Mouse (Mus musculus): ENCODE measurements around the gene Gprin1. TPM values are rescaled to one million over a fixed set of nuclear protein-coding genes. Genes with fewer than 3 reads are reported as not detected.

The Gprin1 gene
- total and polyA plus RNA-seq, 3 experiments = not detected

DNA sequence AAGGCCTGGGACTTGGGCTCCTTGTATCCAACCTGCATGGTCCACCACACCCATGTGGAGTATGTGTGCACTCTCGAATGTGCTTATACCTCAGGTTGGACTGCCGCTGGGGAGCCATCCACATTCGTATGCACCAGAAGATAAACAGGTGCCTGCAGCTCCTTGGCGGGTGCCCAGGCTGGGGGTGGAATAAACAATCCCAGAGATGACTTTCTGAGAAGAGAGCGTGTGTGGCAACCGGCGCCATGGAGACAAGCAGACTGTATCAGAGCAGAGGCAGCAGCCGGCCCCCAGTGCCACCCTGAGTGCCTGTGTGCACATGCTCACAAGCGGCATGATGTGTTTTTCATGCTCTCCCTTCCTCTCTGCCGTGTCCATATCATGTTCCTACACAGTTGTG lies 3.0 kb upstream of the Gprin1 start:
- H3K9ac ChIP-seq (ENCODE audit: control insufficient read depth, low read depth, low read length, poor library complexity, severe bottlenecking) = no peak overlapping the region
- no peaks in the 10 kb centered on the region for H3K4me1 ChIP-seq (ENCODE audit: control insufficient read depth in 1 of 2, insufficient read depth in 2 of 2, low read length in 2 of 2)
- H3K4me3 ChIP-seq (ENCODE audit: control insufficient read depth in 1 of 2, insufficient read depth in 1 of 2, low read depth in 2 of 2, low read length in 2 of 2) = no peak overlapping the region
- no peak for DNase-seq (ENCODE audit: low read depth, low spot score)
- H3K79me2 ChIP-seq (ENCODE audit: control insufficient read depth, insufficient read depth, low read length, poor library complexity) = no peaks in the 10 kb centered on the region
- no peak overlapping the region for H3K27ac ChIP-seq (ENCODE audit: control insufficient read depth, low read depth, low read length)
- H3K36me3 ChIP-seq (ENCODE audit: control insufficient read depth in 1 of 2, insufficient read depth in 2 of 2, low read length in 2 of 2) = no peaks in the 10 kb centered on the region
- TF ChIP-seq MYB (IDR thresholded peaks at IDR 0.05; ENCODE audit: low read depth, low read length) (no peak), TBP (IDR thresholded peaks at IDR 0.05; ENCODE audit: low read depth, low read length) (no peak), MAX (IDR thresholded peaks at IDR 0.05; ENCODE audit: low read length) (no peak), POLR2AphosphoS5 (IDR thresholded peaks at IDR 0.05; ENCODE audit: borderline replicate concordance, low read depth, low read length) (no peak), CHD1 (IDR thresholded peaks at IDR 0.05; ENCODE audit: low read depth, low read length) (no peak), HCFC1 (IDR thresholded peaks at IDR 0.05; ENCODE audit: low read depth, low read length) (no peak), SMC3 (IDR thresholded peaks at IDR 0.05; ENCODE audit: low read depth, low read length) (no peak), ZNF384 (IDR thresholded peaks at IDR 0.05; ENCODE audit: low read depth, low read length) (no peak), ZKSCAN1 (IDR thresholded peaks at IDR 0.05; ENCODE audit: low read depth, low read length) (no peak)
- no peaks in the 10 kb centered on the region; a peak in 1 of 4 replicates for H3K27me3 ChIP-seq (ENCODE audit: control insufficient read depth in 1 of 2, insufficient read depth in 2 of 2, low read length in 2 of 2)
- H3K9me3 ChIP-seq (replicated peaks; ENCODE audit: insufficient read depth, low read length) = no peaks in the 10 kb centered on the region

GRCm38 (mm10) chr13:54750699-54751098 lies 1.0 kb upstream of the Gprin1 start:
- no peak overlapping the region for H3K27ac ChIP-seq (ENCODE audit: control insufficient read depth, low read depth, low read length)
- peak; percentile 25 for DNase-seq (ENCODE audit: low read depth, low spot score)
- no peak overlapping the region for H3K9ac ChIP-seq (ENCODE audit: control insufficient read depth, low read depth, low read length, poor library complexity, severe bottlenecking)
- no peaks in the 10 kb centered on the region for H3K36me3 ChIP-seq (ENCODE audit: control insufficient read depth in 1 of 2, insufficient read depth in 2 of 2, low read length in 2 of 2)
- no peak overlapping the region for H3K4me3 ChIP-seq (ENCODE audit: control insufficient read depth in 1 of 2, insufficient read depth in 1 of 2, low read depth in 2 of 2, low read length in 2 of 2)
- H3K79me2 ChIP-seq (ENCODE audit: control insufficient read depth, insufficient read depth, low read length, poor library complexity) = no peaks in the 10 kb centered on the region
- H3K9me3 ChIP-seq (replicated peaks; ENCODE audit: insufficient read depth, low read length) = no peaks in the 10 kb centered on the region
- TF ChIP-seq MYC (IDR thresholded peaks at IDR 0.05; ENCODE audit: low read depth, low read length) (no peak), SIN3A (IDR thresholded peaks at IDR 0.05; ENCODE audit: low read length) (peak; percentile 82)
- H3K4me1 ChIP-seq (ENCODE audit: control insufficient read depth in 1 of 2, insufficient read depth in 2 of 2, low read length in 2 of 2) = no peaks in the 10 kb centered on the region
- no peaks in the 10 kb centered on the region; a peak in 1 of 4 replicates for H3K27me3 ChIP-seq (ENCODE audit: control insufficient read depth in 1 of 2, insufficient read depth in 2 of 2, low read length in 2 of 2)

DNA sequence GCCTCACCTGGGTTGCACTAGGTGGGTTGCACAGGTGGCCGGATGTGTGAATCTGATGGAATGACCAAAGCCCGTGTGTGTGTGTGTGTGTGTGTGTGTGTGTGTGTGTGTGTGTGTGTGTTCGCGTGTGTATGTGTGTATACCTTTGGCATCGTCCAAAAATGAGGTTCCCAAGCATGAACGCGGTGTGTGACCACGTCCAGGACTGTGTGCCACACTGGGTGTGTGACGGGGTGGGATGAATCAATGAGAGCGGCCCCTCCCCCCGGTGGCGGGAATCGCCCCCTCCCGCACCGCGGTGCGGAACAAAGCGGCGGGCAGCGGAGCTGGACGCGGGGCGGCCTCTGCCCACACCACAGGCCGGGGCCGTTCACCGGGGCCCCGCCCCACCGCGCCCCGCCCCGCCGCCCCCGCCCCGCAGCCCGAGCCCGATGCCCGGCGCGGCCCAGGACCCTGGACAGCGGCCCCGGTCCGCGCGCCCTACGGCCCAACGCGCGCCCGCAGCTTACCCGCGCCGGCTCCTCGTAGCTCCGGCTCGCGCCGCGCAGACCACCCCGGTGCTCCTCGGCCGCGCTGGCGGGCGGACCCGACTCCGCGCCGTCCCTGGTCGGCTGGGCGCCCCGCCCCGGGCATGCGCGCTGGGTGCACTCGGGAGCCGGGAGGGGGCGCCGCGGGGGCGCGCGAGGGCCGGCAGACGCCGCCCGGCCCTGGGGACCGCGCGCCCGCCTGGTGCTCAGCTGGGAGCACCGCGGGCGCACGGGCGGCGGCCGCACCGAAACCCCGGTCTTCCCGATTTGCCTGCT lies 412 bp downstream of the Gprin1 start:
- DNase-seq (ENCODE audit: low read depth, low spot score) = no peak
- no peaks in the 10 kb centered on the region for H3K9me3 ChIP-seq (replicated peaks; ENCODE audit: insufficient read depth, low read length)
- H3K79me2 ChIP-seq (ENCODE audit: control insufficient read depth, insufficient read depth, low read length, poor library complexity) = no peaks in the 10 kb centered on the region
- H3K4me1 ChIP-seq (ENCODE audit: control insufficient read depth in 1 of 2, insufficient read depth in 2 of 2, low read length in 2 of 2) = no peaks in the 10 kb centered on the region
- H3K27me3 ChIP-seq (ENCODE audit: control insufficient read depth in 1 of 2, insufficient read depth in 2 of 2, low read length in 2 of 2) = no peaks in the 10 kb centered on the region; a peak in 1 of 4 replicates
- H3K27ac ChIP-seq (ENCODE audit: control insufficient read depth, low read depth, low read length) = no peak overlapping the region
- no peaks in the 10 kb centered on the region for H3K36me3 ChIP-seq (ENCODE audit: control insufficient read depth in 1 of 2, insufficient read depth in 2 of 2, low read length in 2 of 2)
- TF ChIP-seq USF1 (IDR thresholded peaks at IDR 0.05; ENCODE audit: low read depth, low read length) (no peak), RAD21 (IDR thresholded peaks at IDR 0.05; ENCODE audit: low read depth, low read length) (no peak), SIN3A (IDR thresholded peaks at IDR 0.05; ENCODE audit: low read length) (no peak), POLR2AphosphoS2 (IDR thresholded peaks at IDR 0.05; ENCODE audit: low read length) (no peak), CHD1 (IDR thresholded peaks at IDR 0.05; ENCODE audit: low read depth, low read length) (no peak), ELF1 (IDR thresholded peaks at IDR 0.05; ENCODE audit: low read depth, low read length) (no peak), MEF2A (IDR thresholded peaks at IDR 0.05; ENCODE audit: extremely low read depth, insufficient replicate concordance, low read depth, low read length, poor library complexity, severe bottlenecking) (no peak), MYB (IDR thresholded peaks at IDR 0.05; ENCODE audit: low read depth, low read length) (no peak), MXI1 (IDR thresholded peaks at IDR 0.05; ENCODE audit: low read depth, low read length) (no peak), ZC3H11A (IDR thresholded peaks at IDR 0.05; ENCODE audit: low read depth, low read length) (no peak), GATA1 (IDR thresholded peaks at IDR 0.05; ENCODE audit: low read depth, low read length) (no peak), E2F4 (IDR thresholded peaks at IDR 0.05; ENCODE audit: borderline replicate concordance, low read depth, low read length) (no peak), POLR2A (IDR thresholded peaks at IDR 0.05; ENCODE audit: control insufficient read depth in 1 of 2, insufficient read depth in 1 of 2, low read depth in 1 of 2, low read length in 2 of 2, poor library complexity in 1 of 2) (no peak), USF2 (IDR thresholded peaks at IDR 0.05; ENCODE audit: borderline replicate concordance in 1 of 2, insufficient read depth in 1 of 2, low read depth in 1 of 2, low read length in 2 of 2) (no peak), ZMIZ1 (IDR thresholded peaks at IDR 0.05; ENCODE audit: low read depth, low read length) (no peak), NRF1 (IDR thresholded peaks at IDR 0.05; ENCODE audit: insufficient read depth, low read depth, low read length, poor library complexity, severe bottlenecking) (no peak), ETS1 (IDR thresholded peaks at IDR 0.05; ENCODE audit: low read depth, low read length) (no peak)
- H3K9ac ChIP-seq (ENCODE audit: control insufficient read depth, low read depth, low read length, poor library complexity, severe bottlenecking) = no peak overlapping the region
- H3K4me3 ChIP-seq (ENCODE audit: control insufficient read depth in 1 of 2, insufficient read depth in 1 of 2, low read depth in 2 of 2, low read length in 2 of 2) = no peak overlapping the region
